Mouse (Mus musculus) embryonic fibroblast, embryonic 13.5 days (primary cell): ENCODE measurements around the gene Dock4.

Source experiments
- CTCF ChIP-seq: IDR thresholded peaks from 2 replicates; pipeline ENCODE4 v1.5.1; 2011; ENCODE audit warnings: mild to moderate bottlenecking, control low read depth, low read length, moderate library complexity, borderline replicate concordance; ENCODE audit not compliant: insufficient read depth
- POLR2A ChIP-seq: IDR thresholded peaks from 2 replicates; pipeline ENCODE4 v1.6.1; 2011; ENCODE audit warnings: low read depth, mild to moderate bottlenecking, control low read depth, low read length, moderate library complexity

DNA sequence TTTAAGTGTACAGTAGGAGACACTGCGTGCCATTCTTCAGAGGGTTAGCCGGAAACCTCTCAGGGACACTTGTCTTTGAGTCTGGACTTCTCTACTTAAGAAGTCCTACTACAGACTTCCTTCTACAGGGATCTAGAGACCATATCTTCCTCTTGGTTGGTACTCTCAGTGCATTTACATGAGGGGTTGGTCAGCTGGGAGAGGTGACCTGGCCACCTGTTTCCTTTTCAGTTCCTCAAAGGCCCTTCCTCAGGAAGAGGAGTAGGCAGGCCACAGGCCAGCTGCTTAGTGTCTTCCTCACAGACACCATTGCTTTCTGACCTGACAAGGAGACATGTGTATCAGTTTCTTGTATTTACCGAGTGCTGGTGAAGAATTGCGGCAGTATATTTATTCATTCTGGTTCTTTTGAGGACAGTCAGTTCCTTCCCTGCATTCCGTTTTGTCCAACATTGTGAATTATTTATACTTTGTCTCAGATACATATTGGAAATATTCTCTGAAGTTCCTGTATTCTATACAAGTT lies 380.2 kb downstream of the Dock4 start:
- TF ChIP-seq CTCF = no peak
- no peak for TF ChIP-seq POLR2A
